Mouse (Mus musculus): ENCODE measurements around the gene Htr2b. TPM values are rescaled to one million over a fixed set of nuclear protein-coding genes. Genes with fewer than 3 reads are reported as not detected.

Gene Htr2b
- polyA plus RNA-seq, 1 experiment from 2014 or later: 1.00 TPM

DNA sequence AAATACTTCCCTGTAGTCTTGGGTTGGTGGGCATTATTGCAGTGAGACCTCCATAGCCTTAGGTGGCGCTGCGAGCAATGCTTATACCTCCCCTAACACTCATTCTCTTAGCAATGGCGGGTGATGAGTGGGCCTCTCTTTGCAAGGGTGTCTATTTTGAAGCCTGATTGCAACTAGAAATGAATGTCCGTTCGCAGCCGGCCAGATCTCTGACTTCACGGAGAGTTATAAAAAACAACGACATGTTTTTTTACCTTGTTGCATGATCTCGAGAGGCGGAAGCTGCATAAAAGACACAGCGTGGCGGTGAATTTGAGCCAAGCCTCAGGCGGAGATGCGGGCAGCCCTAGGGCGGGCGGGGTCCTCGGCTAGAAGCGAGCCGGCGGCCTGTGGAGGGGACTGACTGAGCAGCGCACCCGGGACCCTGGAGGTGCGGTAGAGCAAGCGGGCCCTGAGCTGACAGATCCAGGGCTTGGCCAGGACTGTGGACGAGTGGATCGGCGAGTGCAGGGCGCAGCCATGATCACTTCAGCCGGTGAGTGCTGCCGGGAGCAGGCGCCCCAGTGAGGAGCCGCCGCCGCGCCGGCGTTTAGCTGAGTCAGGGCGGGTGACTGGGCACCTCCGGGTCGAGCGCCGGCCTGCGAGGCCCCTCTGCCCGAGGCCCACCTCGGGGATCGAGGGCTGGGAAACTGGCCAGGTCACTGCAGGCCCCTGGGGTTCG, 47.3 kb downstream of the Htr2b start, which contains the start of gene Psmd1:
TSS of gene Psmd1 (plus strand) at position 117 of the 721 bp plus-strand sequence.
- peak within 1 kb of the TSS; percentile 89 for H3K4me2 ChIP-seq (replicated peaks; ENCODE audit: low read depth, low read length)
- WGBS: under 1% methylated on average over 47 of the region's 47 CpGs
- H3K9ac ChIP-seq (replicated peaks; ENCODE audit: low read depth, low read length): peak within 1 kb of the TSS; percentile 96
- no peaks in the 10 kb centered on the region; the same call in 1 of the 2 replicates for H3K9me3 ChIP-seq (ENCODE audit: control insufficient read depth, low read depth, low read length)
- H3K27me3 ChIP-seq (ENCODE audit: control insufficient read depth, insufficient read depth, low read length): no peaks in the 10 kb centered on the region
- H3K4me1 ChIP-seq (ENCODE audit: control insufficient read depth, insufficient read depth, low read length): peaks cover 10% of the 10 kb centered on the region
- H3K27ac ChIP-seq (ENCODE audit: low read length): peak within 1 kb of the TSS; percentile 35; the same call in 1 of the 2 replicates
- H3K4me3 ChIP-seq (ENCODE audit: low read depth, low read length): peak within 1 kb of the TSS; percentile 95
- ATAC-seq (ENCODE audit: insufficient number of reproducible peaks, insufficient read depth, low FRiP score, low read depth): peak; percentile 92
- H3K36me3 ChIP-seq (ENCODE audit: control insufficient read depth, insufficient read depth, low read length): no peaks in the 10 kb centered on the region

DNA sequence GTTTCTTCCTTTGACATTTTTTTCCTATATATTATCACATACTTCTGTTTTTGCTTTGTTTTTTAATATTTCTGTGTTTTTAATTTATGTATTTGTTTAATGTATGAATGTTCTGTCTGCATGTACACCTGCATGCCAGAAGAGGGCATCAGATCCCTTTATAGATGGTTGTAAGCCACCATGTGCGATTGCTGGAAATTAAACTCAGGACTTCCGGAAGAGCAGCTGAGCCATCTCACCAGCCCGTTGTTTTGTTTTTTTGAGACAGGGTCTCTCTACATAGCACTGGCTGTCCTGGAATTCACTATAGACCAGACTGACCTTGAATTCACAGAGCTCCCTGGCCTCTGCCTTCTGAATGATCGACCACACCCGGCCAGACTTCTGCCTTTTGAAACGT, 49.2 kb downstream of the Htr2b start:
- 83% methylated on average over 6 of the region's 6 CpGs for WGBS
- ATAC-seq (ENCODE audit: insufficient number of reproducible peaks, insufficient read depth, low FRiP score, low read depth): no peak
- no peaks in the 10 kb centered on the region for H3K27me3 ChIP-seq (ENCODE audit: control insufficient read depth, insufficient read depth, low read length)

DNA sequence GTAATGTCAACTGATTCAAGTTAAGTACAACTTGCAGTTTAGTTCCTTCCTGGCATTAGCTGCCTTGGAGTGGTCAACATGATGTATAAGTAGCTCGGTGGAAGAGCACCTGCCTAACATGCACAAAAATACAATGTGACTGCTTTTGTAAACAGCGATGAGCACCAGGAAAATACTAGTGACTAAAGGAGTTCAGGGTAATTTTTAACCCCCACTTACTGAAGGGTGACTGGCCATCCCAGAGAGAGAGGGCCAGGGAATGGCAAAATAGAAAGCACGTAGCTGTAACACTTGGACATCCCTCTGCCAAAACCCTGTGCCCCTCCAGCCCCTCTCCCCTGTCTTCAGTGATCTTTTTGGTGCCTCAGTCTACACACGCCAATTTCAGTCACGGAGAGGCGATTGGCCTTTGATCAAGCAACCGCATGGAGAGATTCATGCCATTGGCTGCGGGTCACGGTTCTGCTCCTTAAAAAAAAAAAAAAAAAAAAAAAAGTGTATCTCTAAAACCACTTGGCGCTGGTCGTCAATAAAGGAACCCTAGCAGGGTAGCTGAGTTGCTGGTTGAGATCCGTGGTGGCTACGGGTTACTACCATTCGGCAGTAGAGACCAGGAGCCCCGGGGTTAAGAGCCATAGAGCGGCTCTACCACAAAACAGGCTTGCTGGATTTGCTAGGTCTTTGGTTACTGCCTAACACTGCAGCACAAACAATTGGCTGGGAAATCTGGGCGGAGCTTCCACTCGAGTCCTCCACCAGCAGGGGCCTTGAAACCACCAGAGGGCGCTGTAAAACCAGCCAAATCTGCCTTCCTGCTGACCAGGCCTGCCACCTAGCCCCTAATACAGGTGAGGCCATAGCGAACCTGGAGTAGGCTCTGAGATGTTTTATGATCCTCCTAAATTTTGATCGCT, 52.7 kb downstream of the Htr2b start:
- Histone ChIP-seq H3K27me3 (ENCODE audit: control insufficient read depth, insufficient read depth, low read length) (no peaks in the 10 kb centered on the region), H3K36me3 (ENCODE audit: control insufficient read depth, insufficient read depth, low read length) (no peaks in the 10 kb centered on the region), H3K4me2 (replicated peaks; ENCODE audit: low read depth, low read length) (peak overlapping the region; percentile 43), H3K9me3 (ENCODE audit: control insufficient read depth, low read depth, low read length) (no peaks in the 10 kb centered on the region), H3K4me3 (ENCODE audit: low read depth, low read length) (peak overlapping the region; percentile 29), H3K27ac (ENCODE audit: low read length) (no peak overlapping the region), H3K4me1 (ENCODE audit: control insufficient read depth, insufficient read depth, low read length) (no peaks in the 10 kb centered on the region), H3K9ac (replicated peaks; ENCODE audit: low read depth, low read length) (no peak overlapping the region)
- 9% methylated on average over 21 of the region's 21 CpGs for WGBS
- ATAC-seq (ENCODE audit: insufficient number of reproducible peaks, insufficient read depth, low FRiP score, low read depth): peak; percentile 84

More for the DNA sequence above, 49.2 kb downstream of the Htr2b start:
- H3K4me3 ChIP-seq (ENCODE audit: low read depth, low read length): no peak overlapping the region
- H3K4me1 ChIP-seq (ENCODE audit: control insufficient read depth, insufficient read depth, low read length): peaks cover 10% of the 10 kb centered on the region
- H3K36me3 ChIP-seq (ENCODE audit: control insufficient read depth, insufficient read depth, low read length): no peaks in the 10 kb centered on the region
- H3K9ac ChIP-seq (replicated peaks; ENCODE audit: low read depth, low read length): no peak overlapping the region
- H3K27ac ChIP-seq (ENCODE audit: low read length): no peak overlapping the region
- H3K9me3 ChIP-seq (ENCODE audit: control insufficient read depth, low read depth, low read length): no peaks in the 10 kb centered on the region; the same call in 1 of the 2 replicates
- H3K4me2 ChIP-seq (replicated peaks; ENCODE audit: low read depth, low read length): no peak overlapping the region

- peak; percentile 28; the same call in 1 of the 2 replicates for ATAC-seq (ENCODE audit: insufficient number of reproducible peaks, insufficient read depth, low FRiP score, low read depth)
- Histone ChIP-seq H3K9me3 (ENCODE audit: control insufficient read depth, low read depth, low read length) (no peaks in the 10 kb centered on the region), H3K27ac (ENCODE audit: low read length) (no peak overlapping the region), H3K4me3 (ENCODE audit: low read depth, low read length) (no peak overlapping the region), H3K4me2 (replicated peaks; ENCODE audit: low read depth, low read length) (no peak overlapping the region), H3K27me3 (ENCODE audit: control insufficient read depth, insufficient read depth, low read length) (no peaks in the 10 kb centered on the region), H3K9ac (replicated peaks; ENCODE audit: low read depth, low read length) (no peak overlapping the region), H3K36me3 (ENCODE audit: control insufficient read depth, insufficient read depth, low read length) (no peaks in the 10 kb centered on the region), H3K4me1 (ENCODE audit: control insufficient read depth, insufficient read depth, low read length) (no peaks in the 10 kb centered on the region)
- WGBS: 82% methylated on average over 4 of the region's 4 CpGs
These were observed 55.5 kb downstream of the Htr2b start for GRCm38 (mm10) chr1:86056284-86056683.

DNA sequence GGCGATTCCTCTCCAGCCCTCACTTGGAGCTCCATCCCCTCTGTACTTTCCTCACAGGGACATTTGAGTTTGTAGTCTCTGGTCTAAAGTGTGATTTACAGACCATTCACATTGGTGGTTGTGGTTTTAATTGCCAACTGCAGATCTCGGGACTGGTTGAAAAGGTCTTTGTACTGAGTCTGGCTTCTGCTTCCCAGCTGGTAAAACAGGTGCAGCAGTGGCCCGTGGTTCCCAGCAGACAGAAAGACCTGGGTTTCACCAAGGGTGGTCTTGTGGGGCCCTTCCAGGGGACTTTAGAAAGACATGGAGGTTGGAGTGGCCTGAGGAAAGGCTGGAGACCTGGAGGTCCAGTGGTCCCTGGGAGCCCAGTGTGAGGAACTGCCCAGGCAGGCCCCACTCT, 56.8 kb downstream of the Htr2b start:
- WGBS: 55% methylated on average over 3 of the region's 3 CpGs
- no peak overlapping the region for H3K27ac ChIP-seq (ENCODE audit: low read length)
- no peaks in the 10 kb centered on the region for H3K36me3 ChIP-seq (ENCODE audit: control insufficient read depth, insufficient read depth, low read length)
- no peak overlapping the region for H3K4me3 ChIP-seq (ENCODE audit: low read depth, low read length)
- no peak for ATAC-seq (ENCODE audit: insufficient number of reproducible peaks, insufficient read depth, low FRiP score, low read depth)
- H3K4me2 ChIP-seq (replicated peaks; ENCODE audit: low read depth, low read length): no peak overlapping the region
- H3K9ac ChIP-seq (replicated peaks; ENCODE audit: low read depth, low read length): no peak overlapping the region
- H3K9me3 ChIP-seq (ENCODE audit: control insufficient read depth, low read depth, low read length): no peaks in the 10 kb centered on the region
- no peaks in the 10 kb centered on the region for H3K27me3 ChIP-seq (ENCODE audit: control insufficient read depth, insufficient read depth, low read length)
- H3K4me1 ChIP-seq (ENCODE audit: control insufficient read depth, insufficient read depth, low read length): no peaks in the 10 kb centered on the region

- Histone ChIP-seq H3K9me3 (ENCODE audit: control insufficient read depth, low read depth, low read length) (no peaks in the 10 kb centered on the region), H3K4me2 (replicated peaks; ENCODE audit: low read depth, low read length) (no peak overlapping the region), H3K27me3 (ENCODE audit: control insufficient read depth, insufficient read depth, low read length) (no peaks in the 10 kb centered on the region), H3K9ac (replicated peaks; ENCODE audit: low read depth, low read length) (no peak overlapping the region), H3K27ac (ENCODE audit: low read length) (no peak overlapping the region), H3K4me1 (ENCODE audit: control insufficient read depth, insufficient read depth, low read length) (no peaks in the 10 kb centered on the region), H3K36me3 (ENCODE audit: control insufficient read depth, insufficient read depth, low read length) (no peaks in the 10 kb centered on the region), H3K4me3 (ENCODE audit: low read depth, low read length) (no peak overlapping the region)
- WGBS: 77% methylated on average over 12 of the region's 12 CpGs
- no peak for ATAC-seq (ENCODE audit: insufficient number of reproducible peaks, insufficient read depth, low FRiP score, low read depth)
These were observed 58.4 kb downstream of the Htr2b start for GRCm38 (mm10) chr1:86053198-86053921.

Measured in stomach, embryonic 14.5 days (tissue).